Mouse (Mus musculus): ENCODE measurements around the gene Fam19a1.

Gene Fam19a1

GRCm38 (mm10) chr6:96435545-96435944 is 322.6 kb downstream of the Fam19a1 start:
- no peak for DNase-seq (ENCODE audit: low spot score in 2 of 2)

GRCm38 (mm10) chr6:96437814-96438213 is 324.9 kb downstream of the Fam19a1 start:
- no peak for DNase-seq (ENCODE audit: low spot score in 2 of 2)

GRCm38 (mm10) chr6:96439419-96439818 is 326.5 kb downstream of the Fam19a1 start:
- no peak for DNase-seq (ENCODE audit: low spot score in 2 of 2)

GRCm38 (mm10) chr6:96441971-96442370 is 329.0 kb downstream of the Fam19a1 start:
- DNase-seq (ENCODE audit: low spot score in 2 of 2) = no peak

GRCm38 (mm10) chr6:96447466-96447865 is 334.5 kb downstream of the Fam19a1 start:
- DNase-seq (ENCODE audit: low spot score in 2 of 2) = no peak

GRCm38 (mm10) chr6:96456266-96456665 is 343.3 kb downstream of the Fam19a1 start:
- no peak for DNase-seq (ENCODE audit: low spot score in 2 of 2)

- no peak for DNase-seq (ENCODE audit: low spot score in 2 of 2)
Observed at GRCm38 (mm10) chr6:96457590-96458259, 344.8 kb downstream of the Fam19a1 start.

GRCm38 (mm10) chr6:96459041-96459440 is 346.1 kb downstream of the Fam19a1 start:
- no peak for DNase-seq (ENCODE audit: low spot score in 2 of 2)

GRCm38 (mm10) chr6:96499464-96499863 is 386.5 kb downstream of the Fam19a1 start:
- no peak for DNase-seq (ENCODE audit: low spot score in 2 of 2)

- no peak for DNase-seq (ENCODE audit: low spot score in 2 of 2)
Observed at GRCm38 (mm10) chr6:96541600-96541999, 428.6 kb downstream of the Fam19a1 start.

- no peak for DNase-seq (ENCODE audit: low spot score in 2 of 2)
Observed at GRCm38 (mm10) chr6:96544832-96545231, 431.9 kb downstream of the Fam19a1 start.

- no peak for DNase-seq (ENCODE audit: low spot score in 2 of 2)
Observed at GRCm38 (mm10) chr6:96550431-96550830, 437.5 kb downstream of the Fam19a1 start.

- no peak for DNase-seq (ENCODE audit: low spot score in 2 of 2)
Observed at GRCm38 (mm10) chr6:96578649-96579048, 465.7 kb downstream of the Fam19a1 start.

GRCm38 (mm10) chr6:96580726-96581125 is 467.8 kb downstream of the Fam19a1 start:
- DNase-seq (ENCODE audit: low spot score in 2 of 2) = no peak

- no peak for DNase-seq (ENCODE audit: low spot score in 2 of 2)
Observed at GRCm38 (mm10) chr6:96581187-96581586, 468.2 kb downstream of the Fam19a1 start.

GRCm38 (mm10) chr6:96587427-96587826 is 474.5 kb downstream of the Fam19a1 start:
- DNase-seq (ENCODE audit: low spot score in 2 of 2) = no peak

GRCm38 (mm10) chr6:96593031-96593430 is 480.1 kb downstream of the Fam19a1 start:
- DNase-seq (ENCODE audit: low spot score in 2 of 2) = no peak

GRCm38 (mm10) chr6:96595201-96595600 is 482.2 kb downstream of the Fam19a1 start:
- DNase-seq (ENCODE audit: low spot score in 2 of 2) = no peak

GRCm38 (mm10) chr6:96624196-96624595 is 511.2 kb downstream of the Fam19a1 start:
- no peak for DNase-seq (ENCODE audit: low spot score in 2 of 2)

- DNase-seq (ENCODE audit: low spot score in 2 of 2) = no peak
Observed at GRCm38 (mm10) chr6:96631518-96631917, 518.6 kb downstream of the Fam19a1 start.

GRCm38 (mm10) chr6:96632243-96632642 is 519.3 kb downstream of the Fam19a1 start:
- DNase-seq (ENCODE audit: low spot score in 2 of 2) = no peak

- no peak for DNase-seq (ENCODE audit: low spot score in 2 of 2)
Observed at GRCm38 (mm10) chr6:96635663-96636062, 522.7 kb downstream of the Fam19a1 start.

- DNase-seq (ENCODE audit: low spot score in 2 of 2) = no peak
Observed at GRCm38 (mm10) chr6:96648742-96649141, 535.8 kb downstream of the Fam19a1 start.

- no peak for DNase-seq (ENCODE audit: low spot score in 2 of 2)
Observed at GRCm38 (mm10) chr6:96649267-96649666, 536.3 kb downstream of the Fam19a1 start.
